Mouse (Mus musculus): ENCODE results near the gene Mansc4. TPM values are rescaled to one million over a fixed set of nuclear protein-coding genes. Genes with fewer than 3 reads are reported as not detected.
A peak's percentile ranks its signal among the peaks of the same experiment; 100 is the strongest.

Gene Mansc4
- polyA plus RNA-seq, 1 experiment = 0.10 TPM

GRCm38 (mm10) chr6:147043633-147044032 lies 43.2 kb downstream of the Mansc4 start:
- H3K79me2 ChIP-seq (ENCODE audit: control insufficient read depth, insufficient read depth) = peaks cover 21% of the 10 kb centered on the region
- no peak for TF ChIP-seq E2F4 (IDR thresholded peaks at IDR 0.05; ENCODE audit: insufficient read depth)
- no peak for TF ChIP-seq USF1 (IDR thresholded peaks at IDR 0.05; ENCODE audit: low read depth)
- TF ChIP-seq CEBPB (IDR thresholded peaks at IDR 0.05; ENCODE audit: insufficient read depth, poor library complexity, severe bottlenecking) = no peak
- TF ChIP-seq TCF3 (IDR thresholded peaks at IDR 0.05; ENCODE audit: insufficient read length, low read depth) = no peak
- TF ChIP-seq SRF (IDR thresholded peaks at IDR 0.05; ENCODE audit: control insufficient read depth, insufficient read length, low read depth) = no peak
- TF ChIP-seq REST (IDR thresholded peaks at IDR 0.05; ENCODE audit: insufficient read depth, insufficient read length) = no peak
- peak overlapping the region; percentile 57 for H3K4me3 ChIP-seq
- peaks cover 10% of the 10 kb centered on the region for H3K36me3 ChIP-seq (ENCODE audit: control insufficient read depth, insufficient read depth)
- H3K4me2 ChIP-seq (ENCODE audit: low read depth) = peak overlapping the region; percentile 96
- H3ac ChIP-seq (ENCODE audit: control insufficient read depth, insufficient read length) = peak overlapping the region; percentile 46
- H3K27me3 ChIP-seq (ENCODE audit: control insufficient read depth, insufficient read depth, insufficient read length) = no peaks in the 10 kb centered on the region

DNA sequence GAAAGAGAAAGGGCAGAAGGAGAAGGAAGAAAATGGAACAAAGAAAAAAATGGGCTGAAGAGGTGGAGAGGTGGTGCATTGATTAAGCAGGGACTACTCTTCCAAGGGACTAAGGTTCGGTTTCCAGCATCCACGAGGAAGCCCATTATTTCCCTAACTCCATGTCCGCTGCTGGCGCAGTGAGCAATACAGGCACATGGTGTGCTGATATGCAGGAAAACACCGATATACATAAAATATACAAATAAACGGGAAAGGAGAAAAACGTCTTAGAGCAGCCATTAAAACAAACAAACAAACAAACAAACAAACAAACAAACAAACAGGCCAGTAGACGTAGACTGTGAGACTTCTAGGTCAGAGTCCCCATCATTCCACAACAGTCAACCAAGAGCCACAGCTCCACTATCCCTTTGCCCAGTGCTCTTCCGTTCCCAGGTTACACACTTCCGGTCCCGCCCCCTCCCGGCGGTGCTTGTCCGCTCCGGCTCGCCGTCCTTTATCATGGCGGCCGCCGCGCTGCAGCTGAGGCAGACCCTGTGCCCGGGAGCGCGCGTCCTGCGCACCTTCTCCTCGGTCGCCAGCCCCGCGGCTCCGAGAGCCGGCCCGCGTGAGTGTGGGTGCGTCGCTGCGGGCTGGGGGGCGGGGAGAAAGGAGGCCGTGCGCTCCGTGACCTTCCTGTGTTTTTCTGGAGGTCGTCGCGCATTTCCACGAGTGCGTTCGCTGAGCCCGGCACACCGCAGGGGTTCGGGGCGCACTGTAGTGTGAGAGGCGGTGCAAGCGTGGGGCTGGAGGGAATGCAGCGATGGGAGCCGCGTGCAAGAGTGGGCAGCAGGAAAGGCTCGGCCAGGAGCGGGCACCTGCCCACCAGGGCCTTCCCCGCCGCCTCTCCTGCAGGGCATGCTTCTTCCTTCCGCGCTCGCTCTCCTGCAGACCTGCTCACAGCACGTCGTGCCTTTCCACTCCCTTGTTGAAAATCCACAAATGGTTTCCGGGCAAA lies 44.2 kb downstream of the Mansc4 start, which contains the start of gene Mrps35:
Mrps35 (plus strand) TSS at position 474 of the 1,000 bp plus-strand sequence.
- Histone ChIP-seq H3K36me3 (ENCODE audit: control insufficient read depth, insufficient read depth) (peaks cover 6% of the 10 kb centered on the region), H3K4me3 (peak within 1 kb of the TSS; percentile 57), H3K4me2 (ENCODE audit: low read depth) (peak within 1 kb of the TSS; percentile 96), H3K27me3 (ENCODE audit: control insufficient read depth, insufficient read depth, insufficient read length) (no peaks in the 10 kb centered on the region), H3ac (ENCODE audit: control insufficient read depth, insufficient read length) (peak within 1 kb of the TSS; percentile 46), H3K79me2 (ENCODE audit: control insufficient read depth, insufficient read depth) (peaks cover 21% of the 10 kb centered on the region)
- TF ChIP-seq MYOG (IDR thresholded peaks at IDR 0.05; ENCODE audit: control insufficient read depth in 1 of 3, insufficient read depth in 1 of 3, insufficient read length in 2 of 3, low read depth in 2 of 3) (no peak), MAX (IDR thresholded peaks at IDR 0.05; ENCODE audit: low read depth) (no peak), CEBPB (IDR thresholded peaks at IDR 0.05; ENCODE audit: insufficient read depth, poor library complexity, severe bottlenecking) (no peak), TCF3 (IDR thresholded peaks at IDR 0.05; ENCODE audit: insufficient read length, low read depth) (no peak), E2F4 (IDR thresholded peaks at IDR 0.05; ENCODE audit: insufficient read depth) (no peak), POLR2A (IDR thresholded peaks at IDR 0.05; ENCODE audit: insufficient read length, low read depth) (peak; percentile 91), USF1 (IDR thresholded peaks at IDR 0.05; ENCODE audit: low read depth) (no peak), REST (IDR thresholded peaks at IDR 0.05; ENCODE audit: insufficient read depth, insufficient read length) (no peak), TCF12 (IDR thresholded peaks at IDR 0.05; ENCODE audit: insufficient read depth, poor library complexity, severe bottlenecking) (no peak), MYOD1 (IDR thresholded peaks at IDR 0.05; ENCODE audit: control insufficient read depth in 1 of 3, insufficient read length in 2 of 3, low read depth in 2 of 3) (peak in 1 of 3 experiments; percentile 36), POLR2AphosphoS2 (IDR thresholded peaks at IDR 0.05; ENCODE audit: insufficient read length, low read depth) (peak; percentile 77), SRF (IDR thresholded peaks at IDR 0.05; ENCODE audit: control insufficient read depth, insufficient read length, low read depth) (no peak)

GRCm38 (mm10) chr6:147032303-147032925 lies 54.4 kb downstream of the Mansc4 start, which contains the start of gene Rep15:
TSS of gene Rep15 (plus strand) at chr6:147032584.
- Histone ChIP-seq H3K4me3 (no peak within 1 kb of the TSS), H3K36me3 (ENCODE audit: control insufficient read depth, insufficient read depth) (peaks cover 50% of the 10 kb centered on the region), H3ac (ENCODE audit: control insufficient read depth, insufficient read length) (no peak within 1 kb of the TSS), H3K4me2 (ENCODE audit: low read depth) (no peak within 1 kb of the TSS), H3K79me2 (ENCODE audit: control insufficient read depth, insufficient read depth) (no peaks in the 10 kb centered on the region), H3K27me3 (ENCODE audit: control insufficient read depth, insufficient read depth, insufficient read length) (no peaks in the 10 kb centered on the region)
- no peak for TF ChIP-seq E2F4 (IDR thresholded peaks at IDR 0.05; ENCODE audit: insufficient read depth)
- TF ChIP-seq POLR2AphosphoS2 (IDR thresholded peaks at IDR 0.05; ENCODE audit: insufficient read length, low read depth) = no peak
- no peak for TF ChIP-seq USF1 (IDR thresholded peaks at IDR 0.05; ENCODE audit: low read depth)
- TF ChIP-seq SRF (IDR thresholded peaks at IDR 0.05; ENCODE audit: control insufficient read depth, insufficient read length, low read depth) = no peak
- no peak for TF ChIP-seq MYOD1 (IDR thresholded peaks at IDR 0.05; ENCODE audit: control insufficient read depth in 1 of 3, insufficient read length in 2 of 3, low read depth in 2 of 3)
- TF ChIP-seq CEBPB (IDR thresholded peaks at IDR 0.05; ENCODE audit: insufficient read depth, poor library complexity, severe bottlenecking) = no peak

- H3ac ChIP-seq (ENCODE audit: control insufficient read depth, insufficient read length) = no peak overlapping the region
Observed at GRCm38 (mm10) chr6:147030096-147030885, 56.5 kb downstream of the Mansc4 start.

More at GRCm38 (mm10) chr6:147030096-147030885, 56.5 kb downstream of the Mansc4 start:
- Histone ChIP-seq H3K4me3 (no peak overlapping the region), H3K36me3 (ENCODE audit: control insufficient read depth, insufficient read depth) (peaks cover 66% of the 10 kb centered on the region), H3K27me3 (ENCODE audit: control insufficient read depth, insufficient read depth, insufficient read length) (no peaks in the 10 kb centered on the region), H3K79me2 (ENCODE audit: control insufficient read depth, insufficient read depth) (no peaks in the 10 kb centered on the region), H3K4me2 (ENCODE audit: low read depth) (no peak overlapping the region)
- no peak for TF ChIP-seq MAX (IDR thresholded peaks at IDR 0.05; ENCODE audit: low read depth)
- TF ChIP-seq MYOD1 (IDR thresholded peaks at IDR 0.05; ENCODE audit: control insufficient read depth in 1 of 3, insufficient read length in 2 of 3, low read depth in 2 of 3) = no peak
- TF ChIP-seq E2F4 (IDR thresholded peaks at IDR 0.05; ENCODE audit: insufficient read depth) = no peak
- TF ChIP-seq REST (IDR thresholded peaks at IDR 0.05; ENCODE audit: insufficient read depth, insufficient read length) = no peak
- no peak for TF ChIP-seq CEBPB (IDR thresholded peaks at IDR 0.05; ENCODE audit: insufficient read depth, poor library complexity, severe bottlenecking)
- no peak for TF ChIP-seq POLR2AphosphoS2 (IDR thresholded peaks at IDR 0.05; ENCODE audit: insufficient read length, low read depth)
- no peak for TF ChIP-seq USF1 (IDR thresholded peaks at IDR 0.05; ENCODE audit: low read depth)
- no peak for TF ChIP-seq POLR2A (IDR thresholded peaks at IDR 0.05; ENCODE audit: insufficient read length, low read depth)
- TF ChIP-seq MYOG (IDR thresholded peaks at IDR 0.05; ENCODE audit: control insufficient read depth in 1 of 3, insufficient read depth in 1 of 3, insufficient read length in 2 of 3, low read depth in 2 of 3) = no peak
- no peak for TF ChIP-seq TCF3 (IDR thresholded peaks at IDR 0.05; ENCODE audit: insufficient read length, low read depth)
- no peak for TF ChIP-seq TCF12 (IDR thresholded peaks at IDR 0.05; ENCODE audit: insufficient read depth, poor library complexity, severe bottlenecking)
- TF ChIP-seq SRF (IDR thresholded peaks at IDR 0.05; ENCODE audit: control insufficient read depth, insufficient read length, low read depth) = no peak

Measured in myocyte (in vitro differentiated cells).